4 mouse cellular contexts compared by ENCODE assay signal in the genomic region with DNA sequence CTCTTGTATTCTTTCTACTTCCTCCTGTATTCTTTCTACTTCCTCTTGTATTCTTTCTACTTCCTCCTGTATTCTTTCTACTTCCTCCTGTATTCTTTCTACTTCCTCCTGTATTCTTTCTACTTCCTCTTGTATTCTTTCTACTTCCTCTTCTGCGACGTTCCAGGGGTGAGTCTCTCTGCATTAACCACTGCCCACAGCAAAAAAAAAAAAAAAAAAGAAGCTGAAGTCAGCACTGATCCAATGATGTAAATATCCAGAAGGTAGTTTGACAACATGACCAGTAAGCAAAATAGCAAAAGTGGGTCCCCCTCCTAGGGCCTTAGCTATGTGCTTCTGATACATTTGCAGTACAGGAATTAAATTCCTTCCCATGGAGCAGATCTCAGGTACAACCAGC. TPM values are rescaled to one million over a fixed set of nuclear protein-coding genes. Genes with fewer than 3 reads are reported as not detected.
"Had no signal": no experiment of that assay in that cellular context is flagged by ENCODE, and none has a peak within 500 bp of the region (broad histone marks: within the 10 kb centered on the region; RNA-seq: fewer than 3 reads in every experiment).

No protein-coding gene starts in this region.

RNA-seq across cellular contexts. Expression of a gene that starts 26.1 kb away (rescaled TPM):
- total RNA-seq: monocyte, adult 5-6 weeks; neutrophil, adult 5-6 weeks had no signal
- polyA plus RNA-seq: neural tube, embryonic 12.5 days; spleen, adult 2 months had no signal
